ENCODE assay signal across 12 mouse cellular contexts in the genomic region with DNA sequence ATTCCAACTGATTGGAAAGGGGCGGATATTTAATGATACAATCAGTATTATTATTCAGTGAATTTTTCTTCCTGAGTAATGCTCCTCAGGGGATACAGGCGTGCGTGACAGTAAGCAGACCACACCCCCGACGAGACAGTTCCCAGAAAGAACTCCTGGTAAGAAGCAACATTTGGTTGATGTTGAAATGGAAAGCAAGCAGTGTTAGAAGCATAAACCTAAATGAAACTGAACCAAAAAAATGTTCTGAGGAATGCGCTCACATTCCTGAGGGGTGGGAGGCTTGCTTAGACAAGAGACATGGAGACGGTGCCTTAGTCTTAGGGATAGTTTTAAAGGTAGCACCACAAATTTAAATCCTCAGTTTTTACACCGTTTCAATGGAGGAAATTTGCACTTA. TPM values are rescaled to one million over a fixed set of nuclear protein-coding genes. Genes with fewer than 3 reads are reported as not detected.
DNase-seq lines count a peak whose midpoint lies in the region; ATAC-seq lines count a peak whose summit lies in the region.
"Had no signal": no experiment of that assay in that cellular context is flagged by ENCODE, and none has a peak within 500 bp of the region (broad histone marks: within the 10 kb centered on the region; RNA-seq: fewer than 3 reads in every experiment).

No protein-coding gene starts in this region.

- 42% methylated on average over 8 of the region's 8 CpGs for WGBS in intestine, embryonic 16.5 days

- H3K4me2 ChIP-seq in intestine, embryonic 16.5 days (ENCODE audit: low read depth, low read length), result no peak overlapping the region
- H3K4me2 ChIP-seq: liver, embryonic 15.5 days had no signal

- no peak overlapping the region for H3K27ac ChIP-seq in intestine, embryonic 16.5 days (ENCODE audit: low read length)
- H3K27ac ChIP-seq: liver, embryonic 15.5 days had no signal

- H3K9ac ChIP-seq in intestine, embryonic 16.5 days (ENCODE audit: low read depth, low read length), result no peak overlapping the region
- H3K9ac ChIP-seq: liver, embryonic 15.5 days had no signal

- peak; percentile 47 for ATAC-seq in intestine, embryonic 16.5 days

- H3K9me3 ChIP-seq in intestine, embryonic 16.5 days (ENCODE audit: control insufficient read depth, low read length), result no peaks in the 10 kb centered on the region
- H3K9me3 ChIP-seq: liver, embryonic 15.5 days had no signal

- peak; percentile 11 to 20 for DNase-seq in kidney, postnatal 4 days
- no peak for DNase-seq in kidney, adult 18-20 months
- DNase-seq in NIH3T3 (ENCODE audit: low read depth), result peak; percentile 85
- DNase-seq in embryo, embryonic 9.5 days (ENCODE audit: extremely low spot score), result peak; percentile 9
- DNase-seq in frontal cortex, adult 2 months (ENCODE audit: extremely low spot score in 1 of 2, low spot score in 1 of 2), result no peak
- no peak for DNase-seq in neural tube, embryonic 10.5 days (ENCODE audit: extremely low spot score, low spot score)
- DNase-seq in natural killer cell, adult 2 months (ENCODE audit: low spot score in 2 of 2), result no peak
- DNase-seq: cerebellum, adult 2 months had no signal

- peaks cover 5% of the 10 kb centered on the region for H3K27me3 ChIP-seq in intestine, embryonic 16.5 days (replicated peaks; ENCODE audit: control insufficient read depth, insufficient read depth, low read length)
- H3K27me3 ChIP-seq: CH12.LX had no signal

- H3K36me3 ChIP-seq in intestine, embryonic 16.5 days (ENCODE audit: control insufficient read depth, insufficient read depth, low read length), result no peaks in the 10 kb centered on the region
- H3K36me3 ChIP-seq: liver, embryonic 15.5 days had no signal

- H3K4me1 ChIP-seq in intestine, embryonic 16.5 days (ENCODE audit: control insufficient read depth, insufficient read depth, low read length), result 0 out of 2 replicates have a peak, but pooled peaks cover 4% of the 10 kb centered on the region
- H3K4me1 ChIP-seq: liver, embryonic 15.5 days had no signal

- H3K4me3 ChIP-seq in intestine, embryonic 16.5 days (ENCODE audit: low read length), result no peak overlapping the region
- H3K4me3 ChIP-seq: erythroblast, embryonic 14.5 days; liver, embryonic 15.5 days had no signal

RNA-seq across cellular contexts. Expression of a gene that starts 4.0 kb away (rescaled TPM):
- polyA plus RNA-seq in intestine, embryonic 16.5 days (2015; fragmentation: Nextera tagmentation; extraction: Ambion mirVana), result 2.7 and 3.0 TPM in 2 replicates
- polyA plus RNA-seq in frontal cortex, adult 2 months (2012; rRNA removed), result 0.61 and 0.74 TPM in 2 replicates
- polyA plus RNA-seq: erythroblast, embryonic 14.5 days had no signal

Comparison
In these comparisons a context has a peak if more than half of its experiments do, and no peak if none do; other contexts are left out.
1. DNase-seq: peak in kidney, postnatal 4 days (2 of 2), NIH3T3 (single experiment) and embryo, embryonic 9.5 days (single experiment); none in kidney, adult 18-20 months (single experiment), frontal cortex, adult 2 months (0 of 2), neural tube, embryonic 10.5 days (single experiment) and natural killer cell, adult 2 months (0 of 2).